Mouse (Mus musculus): ENCODE results near the gene Pycard.
"Not testable (repeated sequence)": the region's sequence is repeated elsewhere in the genome, so short reads cannot be mapped to it uniquely, and the experiment has no call there.

The Pycard gene

DNA sequence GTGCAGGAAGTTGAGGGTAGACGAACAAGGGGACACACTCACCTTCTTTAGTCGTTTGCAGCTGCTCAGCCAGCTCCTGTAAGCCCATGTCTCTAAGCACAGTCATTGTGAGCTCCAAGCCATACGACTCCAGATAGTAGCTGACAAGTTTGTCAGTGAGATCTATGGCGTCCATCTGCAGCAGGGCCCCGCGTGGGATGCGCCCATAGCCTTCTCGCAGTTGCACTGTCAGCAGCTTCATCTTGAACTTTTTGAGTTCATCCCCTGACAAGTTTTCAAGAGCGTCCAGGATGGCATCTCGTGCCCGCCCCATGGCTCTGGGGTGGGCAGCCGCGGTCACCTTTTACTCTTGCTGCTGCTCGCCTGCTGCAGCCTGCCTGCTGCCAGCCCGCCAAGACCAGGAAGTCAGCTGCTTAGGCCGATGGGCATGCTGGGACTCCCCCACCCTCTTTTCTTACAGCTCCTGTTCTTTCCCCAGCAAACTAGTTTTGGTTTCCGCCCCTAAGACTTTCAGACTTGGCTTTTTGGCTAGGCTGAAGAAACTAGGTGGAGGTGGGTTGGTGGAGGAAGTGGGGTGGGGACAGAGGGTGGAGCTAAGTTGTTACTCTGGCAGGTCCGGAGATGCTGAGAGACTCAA is at the start of gene Pycard:
TSS of gene Pycard (minus strand) at position 527 of the 637 bp plus-strand sequence.
- DNase-seq (ENCODE audit: low read depth, low spot score) = no peak

DNA sequence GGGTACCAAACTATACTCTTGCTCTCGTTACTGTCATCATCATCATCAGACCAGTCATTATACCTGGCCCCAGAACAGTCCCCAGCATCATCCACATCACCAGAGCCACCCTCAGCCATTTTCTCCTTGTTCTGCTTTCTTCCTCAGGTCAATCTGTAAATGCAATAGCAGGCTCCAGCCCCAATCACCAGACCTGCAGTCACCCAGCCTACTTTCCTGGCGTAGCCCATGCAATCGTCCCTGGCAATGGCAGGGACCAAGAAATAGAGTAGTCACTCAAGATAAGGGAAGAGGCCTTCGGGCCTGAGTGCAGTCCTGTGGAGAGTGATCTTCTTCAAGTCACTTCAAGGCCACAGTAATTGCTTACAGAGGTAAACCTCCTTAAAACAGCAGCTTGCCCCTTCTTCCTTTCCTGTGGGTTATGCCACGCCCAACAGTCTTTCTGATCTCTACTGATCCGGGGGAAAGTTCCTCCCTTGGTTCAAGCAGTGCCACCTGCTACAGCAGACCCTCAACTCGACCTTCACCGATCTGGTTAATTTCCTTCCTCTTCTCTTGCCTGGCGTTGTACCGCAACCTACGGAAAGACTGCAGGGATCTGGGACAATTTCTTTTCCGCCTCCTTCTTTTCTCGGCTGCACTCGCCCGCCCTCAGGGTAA is 48.6 kb upstream of the Pycard start:
- not testable (repeated sequence) for DNase-seq (ENCODE audit: low read depth, low spot score)

DNA sequence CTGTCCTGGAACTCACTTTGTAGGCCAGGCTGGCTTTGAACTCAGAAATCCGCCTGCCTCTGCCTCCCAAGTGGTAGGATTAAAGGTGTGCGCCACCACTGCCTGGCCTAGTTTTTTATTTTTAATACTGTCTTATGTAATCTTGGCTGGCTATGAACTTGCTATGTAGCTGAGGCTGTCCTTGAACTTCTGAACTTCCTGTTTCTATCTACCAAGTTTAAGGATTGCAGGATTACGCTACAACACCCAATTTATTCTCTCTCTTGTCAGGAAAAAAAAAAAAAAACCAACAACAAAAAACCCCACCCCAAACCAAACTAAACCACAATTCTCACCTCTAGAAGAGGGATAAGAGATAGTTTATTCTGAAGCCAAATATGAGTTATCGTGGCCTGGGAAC is 39.9 kb upstream of the Pycard start:
- DNase-seq (ENCODE audit: low read depth, low spot score) = no peak

DNA sequence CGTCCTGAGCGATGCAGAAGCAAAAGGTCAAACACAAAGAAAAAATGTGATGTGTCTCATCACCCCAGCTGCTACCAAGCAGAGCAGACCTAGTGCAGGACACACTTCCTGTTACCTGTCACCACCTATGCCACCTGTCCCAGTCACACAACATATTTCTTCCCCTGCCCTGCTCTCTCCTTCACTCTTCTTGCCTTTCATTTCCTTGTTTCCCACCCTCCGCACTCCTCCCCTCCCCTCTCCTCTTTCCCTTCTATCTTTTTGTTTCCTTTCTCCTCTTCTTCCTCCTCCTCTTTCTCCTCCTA is 39.3 kb upstream of the Pycard start:
- DNase-seq (ENCODE audit: low read depth, low spot score) = no peak

DNA sequence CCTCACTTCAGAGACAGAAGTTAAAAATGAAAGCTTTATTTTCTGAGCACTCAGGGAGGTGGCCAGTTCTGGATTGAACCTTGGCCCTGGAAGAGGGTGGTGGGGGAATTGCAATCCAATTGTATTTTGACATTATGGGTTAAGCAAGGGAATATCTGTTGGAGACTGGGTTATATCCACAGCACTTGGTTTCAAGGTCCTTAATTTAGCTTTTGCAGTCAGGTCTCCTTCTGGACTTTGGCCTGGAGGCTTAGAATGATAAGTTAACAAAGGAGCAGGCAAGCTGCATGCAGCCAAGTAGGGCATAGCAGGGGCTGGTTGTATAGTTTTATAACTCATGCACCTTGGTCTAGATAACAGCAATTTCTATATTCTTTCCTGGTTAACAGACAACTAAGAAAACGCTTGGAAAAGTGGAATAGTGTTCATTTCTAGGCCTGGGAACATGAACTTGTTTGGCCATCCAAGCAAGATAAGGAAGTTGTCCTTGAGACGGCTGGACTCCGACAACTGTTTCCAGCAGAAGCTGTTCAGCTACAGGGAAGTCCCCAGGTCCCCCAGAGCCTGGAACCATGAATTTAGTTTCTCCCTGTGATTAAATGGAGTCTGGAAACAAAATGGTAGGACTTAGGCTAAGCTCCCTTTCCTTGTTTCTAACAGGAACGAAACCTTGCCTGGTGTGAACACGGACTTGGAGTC is 38.8 kb upstream of the Pycard start:
- no peak for DNase-seq (ENCODE audit: low read depth, low spot score)

DNA sequence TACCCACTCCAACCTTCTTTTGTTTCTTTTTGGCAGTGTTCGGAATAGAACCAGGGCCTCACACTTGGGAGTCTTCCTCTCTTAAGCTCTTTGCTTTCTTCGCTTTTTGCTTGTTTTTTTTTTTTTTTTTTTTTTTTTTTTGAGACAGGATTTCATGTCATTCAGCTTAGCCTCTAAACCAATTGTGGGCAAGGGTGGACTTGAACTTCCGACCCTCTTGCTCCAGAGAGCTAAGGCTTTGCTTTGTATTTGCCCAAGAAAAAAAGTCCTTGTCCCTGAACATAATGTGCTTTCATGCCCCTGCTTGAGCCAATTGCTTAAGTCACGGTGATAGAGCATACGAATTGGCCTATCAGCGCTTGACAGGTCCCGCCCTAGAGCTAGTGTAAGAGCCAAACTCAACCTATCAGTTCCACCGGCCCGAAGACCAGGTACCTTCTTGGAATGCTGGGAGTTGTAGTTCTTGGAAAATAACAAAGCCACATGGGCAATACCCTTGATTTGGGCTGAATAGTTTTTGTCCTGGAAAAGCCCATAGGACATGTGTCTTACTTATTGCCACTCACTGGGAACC is 37.8 kb upstream of the Pycard start:
- DNase-seq (ENCODE audit: low read depth, low spot score) = no peak

DNA sequence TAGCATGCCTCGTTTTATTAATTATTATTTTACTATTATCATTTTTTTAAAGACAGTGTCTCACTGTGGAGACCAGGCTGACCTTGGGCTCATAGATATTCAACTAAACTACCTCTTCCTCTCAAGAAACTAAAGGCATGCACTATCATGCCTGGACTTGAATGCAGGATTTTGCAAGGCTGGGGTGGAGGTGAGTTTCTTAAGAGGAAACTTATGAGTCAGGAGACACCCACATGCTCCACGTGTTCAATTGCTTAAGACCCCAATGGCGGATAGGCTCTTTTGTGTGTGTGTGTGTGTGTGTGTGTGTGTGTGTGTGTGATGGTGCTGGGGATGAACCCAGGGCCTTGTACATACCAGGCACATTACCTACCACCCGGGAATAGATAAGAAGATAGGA is 31.7 kb upstream of the Pycard start:
- peak; percentile 56 for DNase-seq (ENCODE audit: low read depth, low spot score)

DNA sequence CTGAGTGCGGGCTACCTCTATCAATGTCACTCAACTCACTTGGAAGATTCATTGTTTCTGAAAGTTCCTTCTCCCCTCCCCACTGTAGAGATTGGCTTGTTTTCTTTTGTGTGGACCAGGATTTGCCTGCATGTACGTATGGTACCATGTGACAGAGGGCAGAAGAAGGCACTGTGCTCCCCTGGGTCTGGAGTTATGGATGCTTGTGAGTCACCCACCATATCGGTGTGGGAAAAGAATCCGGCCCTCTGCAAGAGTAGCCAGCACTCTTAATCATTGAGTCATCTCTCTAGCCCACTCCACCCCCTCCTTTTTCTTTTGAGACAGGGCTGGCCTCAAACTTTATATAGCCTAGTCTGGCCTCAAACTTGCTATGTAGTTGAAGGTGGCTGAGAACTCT is 31.3 kb upstream of the Pycard start:
- DNase-seq (ENCODE audit: low read depth, low spot score) = peak; percentile 94

DNA sequence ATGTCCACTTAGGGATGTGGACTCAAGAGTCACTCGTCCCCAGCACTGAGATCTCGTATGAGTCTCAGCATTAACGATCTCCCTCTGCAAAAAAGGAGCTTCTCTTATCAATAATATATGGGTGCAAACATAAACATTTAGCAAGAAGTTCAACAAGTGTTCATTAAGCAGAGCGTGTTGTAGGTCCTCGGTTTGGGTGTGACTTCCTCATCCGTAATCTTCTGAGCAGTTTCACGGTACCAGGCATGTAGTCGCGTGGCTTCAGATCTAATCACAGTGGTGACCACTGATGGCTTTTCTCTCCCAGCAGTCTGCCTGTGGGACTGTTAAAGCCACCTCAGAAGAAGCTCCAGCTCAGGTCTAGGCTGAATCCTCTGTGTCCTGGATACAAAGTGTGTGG is 30.7 kb upstream of the Pycard start:
- no peak for DNase-seq (ENCODE audit: low read depth, low spot score)

DNA sequence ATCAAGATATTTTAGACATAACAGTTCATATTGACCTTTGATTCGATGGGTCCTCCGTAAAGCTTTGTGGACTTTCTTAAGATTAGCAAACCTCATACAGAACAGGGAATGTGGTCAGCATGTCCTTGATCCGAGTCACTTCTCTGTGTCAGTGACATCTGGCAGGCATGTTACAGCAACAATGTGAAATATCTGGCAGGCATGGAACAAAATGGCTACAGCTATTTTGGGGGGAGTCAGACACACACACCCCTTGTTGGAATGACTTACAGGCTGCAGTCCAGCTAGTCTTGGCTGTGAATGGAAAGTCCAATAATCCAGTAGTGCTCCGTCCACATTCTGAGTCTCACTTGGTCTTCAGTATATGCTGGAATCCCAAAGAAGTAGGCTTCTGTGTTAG is 29.9 kb upstream of the Pycard start:
- DNase-seq (ENCODE audit: low read depth, low spot score) = peak; percentile 62

DNA sequence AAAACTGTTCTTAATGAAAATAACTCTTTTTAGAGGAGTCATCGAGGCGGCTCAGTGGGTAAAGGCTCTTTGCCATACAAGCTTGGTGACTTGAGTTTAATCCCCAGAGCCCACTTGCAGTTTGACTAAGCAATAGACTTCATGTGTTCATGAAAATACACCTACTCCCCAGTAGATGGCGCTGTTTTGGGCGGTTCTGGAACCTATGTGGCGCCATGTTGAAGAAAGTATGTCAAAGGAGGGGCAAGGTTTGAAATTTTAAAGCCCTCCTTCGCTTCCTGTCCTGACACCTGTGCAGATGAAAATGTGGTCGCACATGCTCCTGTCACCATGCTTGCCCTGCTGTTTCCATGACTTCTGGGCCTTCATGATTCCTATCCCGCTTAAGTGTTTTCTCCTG is 29.3 kb upstream of the Pycard start:
- no peak for DNase-seq (ENCODE audit: low read depth, low spot score)

DNA sequence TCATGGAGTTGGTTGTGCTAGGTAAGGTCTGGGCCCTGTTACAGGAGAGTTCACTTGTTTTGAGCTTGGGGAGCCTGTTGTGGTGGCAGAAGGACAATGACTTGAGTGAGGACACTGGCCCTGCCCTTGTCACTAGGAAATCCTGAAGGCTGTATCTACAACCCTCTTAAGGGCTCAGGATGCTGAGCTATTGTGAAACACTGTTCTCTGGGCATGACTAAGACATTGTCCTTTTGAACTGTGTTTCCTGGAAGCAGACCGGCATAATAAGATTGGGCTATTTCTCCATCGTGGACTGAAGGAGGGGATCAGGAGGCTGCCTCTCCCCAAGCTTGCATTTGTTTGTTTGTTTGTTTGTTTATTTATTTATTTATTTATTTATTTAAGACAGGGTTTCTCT is 25.5 kb upstream of the Pycard start:
- peak; percentile 48 for DNase-seq (ENCODE audit: low read depth, low spot score)

DNA sequence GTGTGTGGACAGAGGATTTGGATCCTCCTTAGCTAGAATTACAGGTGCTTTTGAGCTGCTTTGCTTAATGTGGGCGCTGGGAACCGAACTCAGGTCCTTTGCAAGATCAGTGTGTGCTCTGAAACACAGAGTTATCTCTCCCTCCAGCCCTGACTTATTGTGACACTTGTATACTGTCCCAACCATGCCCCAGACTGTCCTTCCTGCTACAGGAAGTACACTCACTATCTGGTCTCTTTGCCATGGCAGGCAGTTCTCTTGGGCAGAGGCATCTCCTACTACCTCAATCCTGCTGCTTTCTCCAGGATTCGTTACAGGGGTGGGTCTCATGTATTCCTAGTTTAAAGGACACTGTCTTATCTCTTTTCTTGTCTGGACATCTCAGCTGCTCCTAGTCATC is 24.6 kb upstream of the Pycard start:
- no peak for DNase-seq (ENCODE audit: low read depth, low spot score)

DNA sequence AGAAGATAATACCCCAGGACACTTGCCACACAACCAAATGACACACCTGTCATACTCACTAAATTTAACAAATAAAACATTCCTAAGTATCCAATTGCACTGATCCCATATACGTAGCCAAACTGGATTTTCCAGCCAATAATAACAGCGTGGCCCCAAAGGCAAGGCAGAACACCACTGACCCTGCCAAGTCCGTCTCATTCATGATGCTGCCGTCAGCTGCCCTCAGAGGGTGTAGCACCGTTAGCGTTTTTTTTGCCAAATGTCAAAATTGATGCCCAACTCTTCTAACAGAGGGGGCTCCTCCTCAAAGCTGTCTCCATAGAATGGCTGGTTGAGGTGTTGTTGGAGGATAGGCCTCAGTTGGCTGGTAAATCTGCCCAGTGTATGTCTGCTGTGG is 23.0 kb upstream of the Pycard start:
- no peak for DNase-seq (ENCODE audit: low read depth, low spot score)

DNA sequence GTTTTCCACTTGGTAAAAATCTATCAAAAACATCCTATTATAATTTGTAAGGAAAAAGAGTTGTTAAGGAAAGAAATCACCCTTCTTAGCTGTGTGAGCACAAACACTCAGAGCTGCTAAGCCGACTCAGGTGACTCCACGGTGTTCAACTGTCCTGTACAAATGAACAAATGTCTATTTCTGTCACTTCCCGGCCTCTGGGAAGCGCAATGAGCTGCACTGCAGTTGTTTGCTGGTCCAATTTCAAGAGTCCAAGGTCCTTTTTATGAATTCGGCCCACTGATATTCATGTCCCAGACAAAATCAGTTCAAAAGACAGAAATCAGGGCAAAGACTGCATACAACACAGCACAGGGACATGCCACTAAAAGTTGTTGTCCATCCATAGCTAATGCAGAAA is 22.5 kb upstream of the Pycard start:
- not testable (repeated sequence) for DNase-seq (ENCODE audit: low read depth, low spot score)

DNA sequence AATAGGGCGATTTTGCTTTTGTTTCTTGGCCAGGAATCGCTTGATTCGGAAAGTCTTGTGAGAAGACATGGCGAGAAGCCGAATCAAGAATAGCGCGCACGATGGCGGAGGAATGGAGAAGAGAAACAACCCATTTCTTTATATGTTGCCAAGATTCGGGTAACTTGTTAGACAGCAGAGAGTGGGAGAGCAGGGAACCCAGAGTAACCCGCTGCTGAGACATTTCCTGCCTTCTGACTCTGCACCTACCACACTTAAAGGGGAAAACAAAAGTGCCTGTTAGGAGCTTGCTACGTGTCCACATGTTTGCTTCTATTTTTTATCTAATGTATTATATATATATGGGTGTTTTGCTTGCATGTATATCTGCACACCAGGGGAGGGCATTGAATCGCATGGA is 19.4 kb upstream of the Pycard start:
- DNase-seq (ENCODE audit: low read depth, low spot score) = no peak

DNA sequence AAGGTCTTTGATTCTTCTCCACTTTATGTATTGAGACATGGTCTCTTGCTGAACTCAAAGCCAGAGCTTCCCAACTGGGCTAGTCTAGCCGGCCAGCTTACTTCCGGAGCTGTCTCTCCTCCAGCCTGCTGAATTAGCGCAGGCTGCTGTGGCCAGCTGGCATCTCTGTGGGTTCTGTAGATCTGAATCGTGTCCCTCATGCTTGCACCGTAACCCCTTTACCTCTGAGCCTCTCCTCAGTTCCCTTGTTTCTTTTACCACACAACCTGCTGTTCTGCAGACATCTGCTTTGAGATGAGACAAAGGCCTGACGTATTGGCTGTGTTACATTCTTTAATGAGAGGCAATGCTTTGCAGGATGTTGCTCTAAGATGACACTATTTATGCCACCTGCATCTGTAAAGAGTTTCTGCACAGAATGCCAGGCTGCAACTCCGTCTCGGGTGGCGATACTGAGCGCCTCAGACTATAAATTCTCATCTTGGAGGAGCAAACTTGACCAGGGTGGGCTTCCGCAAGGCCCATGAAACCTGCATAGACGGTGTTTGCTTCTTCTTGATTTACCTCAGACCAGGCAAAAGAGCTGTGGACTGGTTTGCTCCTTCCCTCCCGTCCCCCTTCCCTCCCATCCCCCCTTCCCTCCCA is 18.6 kb upstream of the Pycard start:
- DNase-seq (ENCODE audit: low read depth, low spot score) = no peak

DNA sequence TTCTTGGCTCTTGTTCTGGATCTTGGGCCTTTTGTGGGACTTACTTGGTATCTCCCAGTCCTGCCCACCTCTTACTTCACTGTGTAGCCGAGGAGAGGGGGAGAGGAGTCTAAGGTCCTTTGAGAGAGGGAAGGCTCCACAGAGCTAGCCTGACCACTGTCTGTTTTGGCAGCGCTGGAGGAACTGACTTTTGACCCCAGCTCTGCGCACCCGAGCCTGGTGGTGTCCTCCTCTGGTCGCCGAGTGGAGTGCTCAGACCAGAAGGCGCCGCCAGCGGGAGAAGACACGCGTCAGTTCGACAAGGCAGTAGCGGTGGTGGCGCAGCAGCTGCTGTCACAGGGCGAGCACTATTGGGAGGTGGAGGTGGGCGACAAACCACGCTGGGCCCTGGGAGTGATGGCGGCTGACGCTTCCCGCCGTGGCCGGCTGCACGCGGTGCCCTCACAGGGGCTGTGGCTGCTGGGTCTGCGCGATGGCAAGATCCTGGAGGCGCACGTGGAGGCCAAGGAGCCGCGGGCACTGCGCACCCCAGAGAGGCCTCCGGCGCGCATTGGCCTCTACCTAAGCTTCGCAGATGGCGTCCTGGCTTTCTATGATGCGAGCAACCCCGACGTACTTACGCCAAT is 16.2 kb upstream of the Pycard start:
- no peak for DNase-seq (ENCODE audit: low read depth, low spot score)

DNA sequence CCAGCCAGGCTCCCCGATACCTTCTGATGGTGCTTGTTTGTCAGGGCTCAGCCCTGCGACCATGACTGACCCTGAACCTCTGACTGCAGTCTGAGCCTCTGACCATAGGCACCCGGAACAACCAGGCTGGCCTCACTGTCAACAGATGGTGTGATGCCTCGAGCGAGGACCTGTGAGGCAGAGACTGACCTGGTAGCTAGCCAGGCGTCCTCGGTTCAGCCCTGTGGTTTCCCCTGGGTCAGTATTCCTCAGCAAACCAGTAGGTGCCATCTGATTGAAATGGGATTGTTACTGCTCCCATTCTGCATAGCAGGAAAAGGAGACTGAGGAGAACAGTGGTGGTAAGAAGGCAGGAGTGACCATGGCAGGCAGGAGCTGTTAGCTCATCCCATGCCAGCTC is 12.5 kb upstream of the Pycard start:
- DNase-seq (ENCODE audit: low read depth, low spot score) = no peak

DNA sequence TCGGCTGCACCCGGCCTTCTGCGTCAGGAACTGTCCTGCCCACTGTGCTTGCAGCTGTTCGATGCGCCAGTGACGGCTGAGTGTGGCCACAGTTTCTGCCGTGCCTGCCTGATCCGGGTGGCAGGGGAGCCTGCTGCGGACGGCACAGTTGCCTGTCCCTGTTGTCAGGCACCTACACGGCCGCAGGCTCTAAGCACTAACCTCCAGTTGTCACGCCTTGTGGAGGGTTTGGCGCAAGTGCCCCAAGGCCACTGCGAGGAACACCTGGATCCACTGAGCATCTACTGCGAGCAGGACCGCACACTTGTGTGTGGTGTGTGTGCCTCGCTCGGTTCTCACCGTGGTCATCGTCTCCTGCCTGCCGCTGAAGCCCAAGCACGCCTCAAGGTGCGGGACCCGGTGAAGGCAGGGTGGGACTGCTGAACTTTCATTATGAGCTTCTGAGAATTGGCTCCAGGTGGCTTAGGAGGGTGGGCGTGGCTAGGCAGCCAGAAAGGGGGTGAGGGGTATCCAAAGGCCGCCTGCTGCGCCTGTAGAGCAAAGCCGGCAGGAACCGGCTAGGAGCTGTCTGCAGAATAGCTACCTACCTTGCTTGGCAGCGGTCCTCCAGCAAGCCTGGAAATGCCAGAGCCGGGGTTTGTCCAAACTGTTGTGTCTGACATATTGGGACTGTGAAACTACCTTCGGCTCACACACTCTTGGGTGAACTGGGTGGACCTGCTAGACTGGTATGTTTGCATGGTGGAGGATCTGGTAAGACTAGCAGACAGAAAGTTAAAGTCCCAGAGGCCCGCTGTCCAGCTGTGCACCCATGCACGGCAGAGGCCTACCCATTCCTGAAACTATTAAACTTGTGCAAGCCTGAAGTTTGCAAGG is 11.1 kb upstream of the Pycard start:
- DNase-seq (ENCODE audit: low read depth, low spot score) = no peak

DNA sequence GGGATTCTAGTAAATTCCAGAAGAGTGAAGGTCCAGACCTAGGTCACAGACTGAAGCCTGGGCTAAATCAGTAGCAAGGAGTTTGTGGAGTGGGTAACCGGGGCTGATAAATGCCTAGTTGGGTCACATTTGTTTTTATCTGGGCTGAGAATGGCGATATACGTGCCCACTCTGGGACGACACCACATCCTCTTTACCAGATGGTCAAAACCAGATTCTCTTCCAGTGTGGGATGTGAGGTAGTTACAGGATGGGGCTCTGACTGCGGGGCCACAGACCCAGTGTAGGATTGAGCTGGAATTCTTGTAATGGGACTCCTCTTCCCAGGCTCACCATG is 10.5 kb upstream of the Pycard start:
- no peak for DNase-seq (ENCODE audit: low read depth, low spot score)
